Mouse (Mus musculus): ENCODE results near the gene Tmem200a.
A peak's percentile ranks its signal among the peaks of the same experiment; 100 is the strongest.

Tmem200a gene

DNA sequence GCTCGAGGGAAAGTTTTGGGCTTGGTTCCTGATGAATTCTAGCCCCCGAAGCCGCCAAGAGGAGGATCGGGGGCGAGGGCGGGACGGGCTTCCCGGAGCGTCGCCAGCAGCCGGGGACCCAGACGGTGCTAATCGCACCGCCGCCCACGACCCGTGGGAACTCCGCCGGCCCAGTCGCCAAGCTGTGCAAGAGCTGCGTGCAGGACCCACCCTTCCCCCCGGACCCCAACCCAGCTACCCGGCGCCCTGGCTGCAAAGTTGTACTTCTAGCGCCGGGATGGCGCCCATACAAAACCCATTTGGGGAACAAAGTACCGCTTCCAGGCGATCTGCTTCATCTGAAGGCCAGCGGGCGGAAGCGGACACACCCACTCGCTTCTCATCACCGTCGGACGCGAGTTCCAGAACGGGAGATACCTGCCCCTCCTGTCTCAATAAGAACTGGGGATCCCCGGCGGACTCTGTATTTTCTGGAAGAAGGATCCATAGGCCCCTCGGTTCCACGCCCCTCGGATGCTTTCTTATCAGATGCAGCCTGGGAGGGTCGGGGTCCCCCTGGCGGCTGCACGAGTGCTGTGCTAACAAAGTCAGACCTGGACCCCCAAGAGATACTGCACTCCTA is at the start of gene Tmem200a:
Tmem200a (minus strand) TSS at position 532 of the 622 bp plus-strand sequence.
- DNase-seq (ENCODE audit: low spot score) = peak; percentile 55

DNA sequence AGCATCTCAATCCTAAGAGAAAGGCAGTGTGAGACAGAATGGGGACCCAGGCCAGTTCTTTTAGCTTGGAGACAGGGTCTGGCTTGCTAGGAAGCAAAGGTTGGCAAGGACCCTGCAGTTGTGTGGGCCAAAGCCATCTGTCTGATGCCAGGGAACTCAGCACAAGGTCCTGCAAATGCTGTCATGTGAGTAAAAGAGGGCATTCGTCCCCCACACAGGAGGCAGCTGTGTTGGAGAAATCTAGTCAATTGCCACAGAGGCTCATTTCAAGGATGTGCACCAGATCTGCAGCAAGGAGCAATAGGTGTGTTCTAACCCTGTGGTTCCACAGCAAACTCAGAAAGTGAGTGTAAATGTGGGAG is 41.0 kb upstream of the Tmem200a start:
- DNase-seq (ENCODE audit: low spot score) = no peak

DNA sequence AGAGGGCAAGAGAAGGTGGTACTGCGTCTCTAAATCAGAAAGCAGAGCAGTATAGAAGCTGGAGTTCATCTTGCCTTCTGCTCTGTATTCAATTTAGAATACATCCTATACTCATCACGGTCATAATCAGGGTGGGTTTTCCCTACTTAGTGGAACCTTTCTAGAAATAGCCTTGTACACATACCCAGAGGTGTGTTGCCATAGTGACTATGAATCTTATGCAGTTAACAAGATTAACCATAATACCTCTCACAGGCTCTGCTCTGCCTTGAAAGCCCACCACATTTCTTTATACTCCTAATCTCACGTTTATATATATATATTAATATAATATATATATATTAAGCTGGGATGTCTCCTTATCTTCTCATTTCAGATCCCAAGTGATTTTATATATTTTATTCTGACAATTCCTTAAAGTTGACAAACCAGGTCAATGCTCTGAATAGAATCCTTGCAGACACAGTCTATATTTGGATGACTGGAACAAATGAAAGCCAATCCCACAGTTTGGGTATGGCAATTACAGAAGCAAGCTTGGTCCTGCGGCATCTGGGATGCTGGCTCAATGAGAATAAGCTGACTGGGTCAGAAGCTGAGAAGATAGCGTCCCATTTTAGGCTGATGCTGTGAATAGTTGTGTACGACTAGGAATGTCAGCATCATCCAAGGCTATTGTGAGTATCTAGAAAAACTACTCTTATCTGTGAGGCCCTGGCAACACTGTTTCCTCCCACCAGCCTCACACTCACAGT is 40.4 kb upstream of the Tmem200a start:
- DNase-seq (ENCODE audit: low spot score) = no peak

DNA sequence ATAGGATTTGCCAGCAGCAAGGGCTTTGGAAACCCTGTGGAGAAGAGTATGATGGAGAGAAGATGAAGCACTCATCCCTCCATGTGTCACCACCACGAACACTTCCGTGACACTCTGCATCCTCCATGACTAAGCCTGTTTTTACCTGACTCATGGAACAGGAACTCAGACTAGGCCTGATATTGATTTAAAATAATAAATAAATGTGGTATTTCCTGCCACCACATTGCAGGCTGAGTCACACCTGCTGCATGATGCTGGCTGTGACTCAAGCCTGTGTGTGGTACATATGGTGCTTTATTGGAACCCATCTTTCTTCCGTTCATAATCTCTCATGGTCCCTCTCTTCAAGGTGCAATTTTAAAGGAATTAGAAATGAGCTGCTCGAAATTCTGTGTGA is 35.6 kb upstream of the Tmem200a start:
- no peak for DNase-seq (ENCODE audit: low spot score)

DNA sequence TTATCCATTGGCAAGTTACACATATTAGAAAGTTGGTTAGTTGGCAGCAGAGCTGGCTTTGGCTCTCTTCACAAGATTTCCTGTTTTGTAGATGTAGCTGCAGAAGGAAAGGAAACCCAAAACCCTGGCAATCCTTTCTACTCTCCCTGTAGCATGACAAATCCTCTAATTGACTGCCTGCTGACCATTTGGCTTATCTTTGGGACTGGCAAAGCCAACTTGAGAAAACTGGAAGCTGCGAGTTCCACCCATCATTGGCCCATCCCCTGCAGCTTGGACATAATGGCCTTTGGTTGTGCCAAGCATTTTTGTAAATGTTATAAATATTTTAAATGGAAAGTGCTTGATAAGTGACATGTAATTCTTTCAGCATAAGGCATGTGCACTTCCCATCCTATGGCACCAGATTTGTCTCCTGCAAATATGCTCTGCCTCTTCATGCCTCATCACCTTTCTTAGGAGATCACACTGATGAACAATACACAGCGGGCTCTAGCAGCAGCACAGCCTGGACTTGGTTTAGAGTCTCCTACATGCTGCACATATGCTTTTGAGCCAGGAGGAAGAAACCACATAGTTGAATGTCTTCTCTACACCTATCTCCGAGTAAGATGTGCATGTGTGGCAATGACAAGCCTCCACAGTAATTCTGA is 24.6 kb upstream of the Tmem200a start:
- DNase-seq (ENCODE audit: low spot score) = no peak

DNA sequence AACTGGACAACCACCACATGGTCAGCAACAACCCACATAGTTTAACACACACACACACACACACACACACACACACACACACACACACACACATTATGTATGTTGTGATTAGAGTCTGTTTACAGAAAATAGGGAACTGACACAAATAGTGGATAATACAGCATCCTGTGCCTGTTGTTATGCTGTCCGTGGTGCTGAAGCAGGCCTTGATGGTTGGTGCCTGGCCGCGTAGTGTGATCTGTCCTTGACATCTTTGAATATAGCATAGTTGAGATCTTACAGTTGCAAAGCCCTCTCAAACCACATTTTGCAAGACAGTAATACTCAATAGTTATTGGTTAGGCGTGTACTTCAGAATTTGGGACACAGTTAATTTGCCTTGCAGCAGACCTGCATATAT is 3.2 kb upstream of the Tmem200a start:
- peak; percentile 10 for DNase-seq (ENCODE audit: low spot score)

DNA sequence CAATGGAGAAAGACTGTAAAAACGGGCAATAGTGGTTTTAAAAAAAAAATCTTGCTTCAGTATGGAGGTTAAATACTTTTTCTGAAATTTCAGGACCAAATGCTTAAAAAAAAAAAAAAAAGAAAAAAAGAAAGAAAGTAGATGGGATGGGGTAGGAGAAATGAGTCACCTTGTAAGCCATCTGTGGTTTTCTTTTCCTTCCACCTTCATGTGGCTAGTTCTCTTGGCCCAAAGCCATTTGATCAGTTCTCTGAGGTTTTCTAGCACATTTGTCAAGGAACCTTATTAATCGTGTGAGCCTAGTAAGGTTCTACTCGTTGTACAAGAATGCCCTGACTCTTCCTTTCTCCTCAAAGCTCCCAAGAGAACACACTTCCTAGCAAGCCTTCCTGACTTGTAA is 826 bp upstream of the Tmem200a start:
- no peak for DNase-seq (ENCODE audit: low spot score)

DNA sequence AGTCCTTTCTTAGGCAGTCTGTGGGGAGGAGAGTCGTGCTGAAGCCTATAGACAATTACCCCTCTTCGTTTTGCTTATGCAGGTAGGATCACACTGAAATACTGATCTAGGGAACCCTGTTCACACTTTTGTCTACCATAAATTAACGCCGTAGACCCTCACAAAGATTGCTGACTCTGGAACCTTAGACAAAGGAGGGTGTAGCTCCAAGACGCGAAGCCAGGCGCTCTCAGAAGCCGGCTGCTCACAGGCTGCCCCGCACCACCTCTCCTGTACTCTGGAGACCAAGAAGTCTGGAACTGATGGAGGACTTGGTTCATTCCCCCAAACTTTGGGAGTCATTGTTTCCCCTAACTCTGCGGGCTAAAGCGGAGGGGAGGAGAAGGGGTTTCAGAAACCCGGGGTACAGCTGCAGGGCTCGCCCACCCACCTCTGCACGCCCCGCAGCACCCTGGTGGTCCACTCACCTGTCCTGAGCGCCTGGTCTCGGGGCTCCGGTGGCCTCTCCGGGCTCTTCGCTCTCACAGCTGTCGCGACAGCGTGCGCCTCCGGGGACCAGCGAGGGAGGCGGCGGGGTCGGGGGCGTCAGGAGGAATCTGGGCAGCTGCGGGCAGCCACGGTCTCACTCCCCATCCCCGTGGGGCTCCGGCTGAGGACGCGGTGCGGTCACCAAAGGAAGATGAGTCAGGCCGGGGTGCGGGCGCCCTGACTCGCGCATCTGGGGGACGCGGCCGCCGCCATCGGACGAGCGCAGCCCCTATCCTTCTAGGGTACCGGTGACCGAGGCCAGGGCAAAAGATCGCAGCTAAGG is 976 bp downstream of the Tmem200a start, which contains the start of gene Gm9767:
Gm9767 (plus strand) TSS at position 585 of the 811 bp plus-strand sequence.
- no peak for DNase-seq (ENCODE audit: low spot score)

DNA sequence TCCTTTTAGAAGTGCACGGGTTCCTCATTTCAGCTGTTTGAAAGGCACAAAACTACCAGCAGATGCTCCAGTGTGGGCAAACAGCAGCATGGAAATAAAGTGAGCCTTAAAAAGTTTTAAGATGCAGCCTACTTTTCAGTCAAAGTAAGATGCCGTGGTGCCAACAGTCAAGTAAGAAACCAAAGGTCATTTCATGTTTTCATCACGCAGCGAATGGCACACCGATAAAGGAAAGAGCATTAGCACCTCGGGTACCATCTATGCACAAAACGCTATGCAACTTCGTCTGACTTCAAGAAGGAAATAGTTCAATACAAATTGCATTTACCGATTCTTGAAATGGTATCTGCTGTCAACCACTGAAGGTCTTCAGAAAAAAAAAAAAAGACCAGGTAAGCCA is 1.9 kb downstream of the Tmem200a start:
- no peak for DNase-seq (ENCODE audit: low spot score)

DNA sequence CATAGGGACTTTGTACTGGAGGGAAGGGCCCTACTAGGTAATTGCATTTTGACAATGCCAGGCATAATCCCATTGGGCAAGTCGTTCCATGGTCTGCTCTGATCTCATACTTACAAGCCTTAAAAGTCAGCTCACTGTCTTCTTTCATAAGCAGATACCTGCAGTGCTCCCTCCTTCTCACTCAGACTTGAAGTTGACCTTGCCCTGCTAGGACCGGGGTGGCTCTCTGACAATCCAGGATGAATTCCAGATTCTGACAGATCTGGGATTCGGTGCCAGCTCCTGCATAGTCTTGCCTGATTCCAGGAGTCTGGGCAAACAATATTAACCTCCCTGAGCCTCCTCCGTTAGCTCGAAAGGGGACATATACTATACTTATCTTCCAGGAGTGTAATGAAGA is 6.9 kb downstream of the Tmem200a start:
- DNase-seq (ENCODE audit: low spot score) = no peak

DNA sequence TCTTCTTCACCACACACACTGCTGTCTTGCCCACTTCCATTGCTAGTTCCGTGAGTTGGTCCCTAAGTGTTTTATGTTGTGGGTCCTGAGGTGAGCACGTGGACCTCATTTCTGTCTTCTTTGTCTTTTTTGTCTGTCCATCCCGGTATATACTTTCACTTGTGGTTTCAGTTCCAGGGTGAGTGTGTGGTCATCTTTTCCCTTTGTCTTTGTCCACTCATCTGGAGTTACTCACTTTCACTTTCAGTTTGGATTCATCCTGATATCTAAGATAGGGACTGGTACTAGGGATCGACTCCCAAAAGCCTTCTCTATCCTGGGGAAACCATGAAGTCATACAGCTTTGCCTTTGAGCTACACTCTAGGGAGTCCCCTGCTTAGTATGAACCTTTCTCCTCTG is 15.8 kb downstream of the Tmem200a start:
- no peak for DNase-seq (ENCODE audit: low spot score)

DNA sequence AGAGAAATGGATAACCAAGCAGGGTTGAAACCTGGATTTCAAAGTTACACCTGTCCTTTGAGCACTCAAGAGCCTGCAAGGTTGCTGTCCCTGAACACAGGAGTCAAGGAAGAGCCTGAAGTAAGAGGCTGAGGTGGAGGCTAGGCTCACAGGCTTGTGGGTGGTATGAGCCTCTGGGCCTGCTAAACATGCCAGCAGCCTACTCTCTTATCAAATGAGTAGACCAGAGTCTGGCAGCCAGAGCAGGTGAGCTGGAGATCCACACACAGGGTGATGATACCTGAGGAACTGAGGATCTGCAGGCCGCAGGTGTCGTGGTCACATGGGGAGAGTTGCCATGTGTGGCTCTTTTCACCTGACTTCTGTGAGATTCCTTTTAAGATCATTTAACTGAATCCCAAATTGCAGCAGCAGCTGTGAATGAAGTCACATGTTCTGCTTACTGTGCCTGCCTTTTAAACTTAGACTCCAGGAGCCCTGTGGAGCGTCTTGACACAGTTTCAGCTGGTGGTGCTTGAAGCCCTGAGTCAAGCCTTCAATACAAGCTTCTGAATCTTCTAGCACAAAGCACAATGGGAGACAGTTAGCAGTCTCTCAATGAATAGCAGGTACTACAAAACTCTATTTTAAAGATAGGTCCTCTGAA is 19.1 kb downstream of the Tmem200a start:
- DNase-seq (ENCODE audit: low spot score) = no peak

DNA sequence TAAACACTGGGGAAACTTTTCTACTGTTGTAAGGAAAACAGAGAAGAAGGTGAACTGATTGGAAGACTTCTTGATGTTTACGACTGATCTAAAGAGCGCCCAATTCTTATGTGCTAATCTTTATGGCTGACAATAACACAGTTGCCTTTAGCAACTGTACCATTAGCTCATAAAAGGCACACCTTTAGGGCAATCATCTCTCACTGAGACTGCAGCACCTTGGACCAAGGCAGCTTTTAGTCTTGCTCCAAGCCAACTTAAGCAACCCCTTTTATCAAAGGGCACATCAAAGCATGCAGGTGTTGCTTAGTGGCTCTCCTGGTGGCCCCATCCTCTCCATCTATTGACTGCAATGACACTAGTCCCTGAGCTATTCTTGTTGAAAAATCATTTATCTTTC is 27.7 kb downstream of the Tmem200a start:
- no peak for DNase-seq (ENCODE audit: low spot score)

DNA sequence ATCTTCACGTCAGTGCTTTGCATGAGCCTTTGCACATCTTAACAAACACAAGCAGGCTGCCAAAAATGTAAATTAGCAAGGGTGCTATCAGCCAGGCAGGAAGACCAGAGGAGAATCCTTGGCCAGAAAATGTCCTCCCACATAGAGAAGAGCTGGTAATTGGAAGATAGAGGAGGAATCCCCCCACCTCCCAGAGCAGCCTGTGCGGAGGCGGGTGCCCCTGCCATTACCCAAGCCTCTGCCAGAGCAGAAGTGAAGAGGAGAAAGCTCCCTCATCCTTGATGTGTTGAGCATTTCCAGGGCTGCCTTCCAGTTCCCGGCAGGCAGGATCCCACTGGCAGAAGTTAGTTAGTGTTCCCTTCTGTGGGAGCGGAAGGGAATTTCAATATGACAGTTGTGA is 43.9 kb downstream of the Tmem200a start:
- no peak for DNase-seq (ENCODE audit: low spot score)

DNA sequence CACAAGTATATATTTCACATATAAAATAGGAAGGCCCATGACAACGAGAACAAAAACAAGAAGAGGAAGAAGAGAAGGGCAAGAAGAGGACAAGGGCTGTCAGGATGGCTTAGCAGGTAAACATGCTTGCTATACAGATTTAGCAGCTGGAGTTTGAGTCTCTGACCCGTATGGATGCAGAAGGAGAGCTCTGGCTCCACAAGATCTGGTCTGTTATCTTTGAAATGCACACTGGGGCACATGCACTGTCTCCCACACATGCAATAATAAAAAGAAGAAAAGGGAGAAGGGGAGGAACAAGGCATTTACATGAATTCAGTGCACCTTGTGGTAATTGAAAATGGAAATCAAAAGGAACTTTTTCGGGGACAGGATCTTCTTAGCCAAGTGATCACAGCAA is 60.1 kb downstream of the Tmem200a start:
- no peak for DNase-seq (ENCODE audit: low spot score)

DNA sequence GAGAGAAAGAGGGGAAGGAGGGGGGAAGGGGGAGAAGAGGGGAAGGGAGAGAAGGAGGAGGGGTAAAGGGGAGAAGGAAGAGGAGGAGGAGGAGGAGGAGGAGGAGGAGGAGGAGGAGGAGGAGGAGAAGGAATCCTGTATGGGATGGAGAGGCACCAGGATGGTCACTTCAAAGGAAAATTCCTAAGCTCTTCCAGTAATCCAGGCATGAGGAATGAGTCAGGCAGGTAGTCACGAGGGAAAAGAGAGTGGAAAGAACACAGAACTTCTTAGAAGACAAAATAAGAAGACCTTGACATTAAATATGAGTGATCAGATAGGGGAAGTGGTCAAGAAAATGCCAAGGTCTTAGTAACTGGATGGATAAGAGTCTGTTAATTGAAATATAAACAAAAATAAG is 64.6 kb downstream of the Tmem200a start:
- no peak for DNase-seq (ENCODE audit: low spot score)

DNA sequence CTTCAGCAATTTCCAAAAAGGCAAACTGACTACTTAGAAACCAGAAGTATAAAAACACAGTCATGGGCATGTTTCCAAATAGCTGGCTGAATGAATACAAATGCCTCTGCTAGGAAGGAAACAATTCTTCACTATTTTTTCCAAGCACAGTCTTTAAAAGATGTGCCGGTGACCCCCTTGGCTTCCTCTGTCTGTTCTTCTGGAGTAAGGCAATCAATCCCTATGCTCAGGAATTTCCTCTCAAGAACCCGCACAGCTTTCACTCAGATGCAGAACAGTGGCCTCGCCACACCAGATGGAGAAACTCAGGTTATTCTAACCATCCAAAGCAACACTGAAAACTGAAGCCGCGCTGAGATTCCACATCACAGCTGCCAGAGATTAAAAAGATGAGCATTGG is 69.9 kb downstream of the Tmem200a start:
- no peak for DNase-seq (ENCODE audit: low spot score)

DNA sequence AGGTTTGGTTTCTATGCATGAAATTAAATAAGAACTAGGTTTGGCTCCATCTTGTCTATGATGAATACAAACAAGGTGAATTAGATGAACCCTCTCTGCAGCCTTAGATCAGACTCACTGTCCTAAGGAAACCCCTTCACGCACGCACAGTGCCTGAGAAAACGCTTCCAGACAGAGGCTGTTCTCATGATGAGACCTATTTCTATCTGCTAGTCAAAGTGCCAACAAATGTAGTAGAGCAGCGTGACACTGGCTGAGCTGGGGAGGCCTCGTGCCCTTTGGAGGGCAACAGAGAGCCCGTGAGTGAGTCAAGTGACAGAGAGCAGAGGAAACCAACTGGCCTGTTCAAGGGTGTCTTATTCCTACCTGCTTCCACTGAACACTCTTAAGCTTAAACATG is 73.4 kb downstream of the Tmem200a start:
- DNase-seq (ENCODE audit: low spot score) = no peak

DNA sequence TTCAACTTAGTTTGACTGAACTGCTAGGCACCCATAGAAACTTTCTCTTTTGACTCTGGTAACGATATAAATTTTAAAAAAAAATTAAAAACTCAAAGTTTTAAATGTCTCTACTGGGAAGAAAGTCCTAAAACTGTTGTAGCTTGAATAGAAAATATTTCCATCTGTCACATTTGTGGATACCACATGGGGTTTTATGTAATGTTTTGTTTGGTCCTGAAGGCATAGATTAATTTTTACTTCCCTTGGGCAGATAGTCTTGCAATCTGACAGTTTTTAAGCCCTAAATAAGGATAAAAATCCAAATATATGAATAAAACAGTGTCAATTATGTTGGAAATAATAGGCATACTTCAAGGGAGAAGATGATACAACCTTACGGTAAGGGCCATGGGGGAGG is 78.0 kb downstream of the Tmem200a start:
- no peak for DNase-seq (ENCODE audit: low spot score)

DNA sequence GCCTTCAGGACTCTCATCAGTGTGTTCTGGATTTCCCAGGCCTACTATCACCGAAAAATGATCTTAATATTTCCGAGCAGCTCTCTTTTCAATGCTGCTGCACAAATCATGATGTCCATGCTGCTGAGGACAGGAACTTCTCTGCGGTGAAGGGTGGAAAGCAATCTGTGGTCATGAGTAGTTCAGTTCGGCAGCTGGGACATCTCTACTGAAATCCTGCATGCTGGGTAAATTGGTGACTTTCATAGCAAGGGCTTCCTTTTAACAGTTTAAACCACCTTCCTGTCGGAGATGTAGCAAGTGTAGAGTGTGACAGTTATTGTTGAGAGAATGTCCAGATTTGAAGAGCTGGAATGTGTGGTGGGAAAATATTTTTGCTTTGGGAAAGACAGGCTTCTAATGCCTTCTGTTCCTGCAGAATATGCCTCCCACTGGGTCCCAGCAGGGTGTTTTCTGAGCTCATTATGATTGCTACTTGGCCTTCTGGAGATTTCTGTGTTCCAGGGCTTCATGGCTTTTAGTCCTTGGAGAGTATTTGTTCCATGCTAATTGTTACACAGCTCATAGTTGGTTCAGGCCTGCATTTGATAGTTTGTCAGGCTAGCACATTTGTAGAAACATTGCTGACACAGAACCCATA is 79.4 kb downstream of the Tmem200a start:
- no peak for DNase-seq (ENCODE audit: low spot score)

DNA sequence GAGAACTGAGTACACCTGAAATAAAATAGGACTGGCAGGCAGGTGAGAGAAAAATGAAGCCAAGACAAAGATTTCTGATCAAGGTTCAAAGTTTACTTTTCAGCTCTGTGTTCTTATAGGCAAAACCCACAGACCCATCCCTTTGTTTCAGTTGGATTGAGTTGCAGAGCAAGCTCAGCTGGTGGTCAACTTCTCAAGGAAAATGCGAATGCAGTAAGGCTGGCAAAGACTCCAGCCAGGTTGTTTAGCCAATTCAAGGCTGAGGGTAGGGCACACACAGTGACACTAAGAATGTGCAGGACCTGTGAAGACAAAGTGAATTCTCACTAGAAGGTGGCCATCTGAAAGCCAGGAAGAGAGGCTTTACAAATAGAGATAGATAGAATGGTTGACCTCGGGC is 94.8 kb downstream of the Tmem200a start:
- DNase-seq (ENCODE audit: low spot score) = no peak

DNA sequence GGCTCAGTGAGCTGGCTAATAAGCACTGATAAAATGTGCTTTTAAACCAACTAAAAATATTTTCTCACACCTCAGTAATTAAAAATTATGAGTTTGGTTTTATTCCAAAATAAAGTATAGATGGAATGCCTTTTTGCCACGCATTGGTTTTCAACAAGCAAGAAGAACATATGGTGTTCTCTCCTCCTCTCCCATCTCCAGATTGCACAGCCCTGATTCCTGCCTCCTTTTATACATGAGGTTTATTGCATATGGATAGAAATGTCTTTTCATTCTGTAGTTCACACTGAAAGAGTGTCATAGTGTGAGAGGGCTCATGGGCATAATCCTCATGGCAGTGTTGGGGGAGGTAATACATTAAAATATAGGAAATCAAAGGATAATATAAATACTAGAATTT is 96.2 kb downstream of the Tmem200a start:
- no peak for DNase-seq (ENCODE audit: low spot score)
